Mouse (Mus musculus) bone marrow, adult 2 months (tissue): ENCODE results near the gene Tas1r3.

Experiments
- CTCF ChIP-seq: fragments of 200-500 bp; IDR thresholded peaks from 2 replicates; pipeline ENCODE4 v1.5.1; 2011; ENCODE audit warnings: low read length, control low read depth; ENCODE audit not compliant: control insufficient read depth, insufficient read depth
- POLR2A ChIP-seq: fragments of 200-500 bp; IDR thresholded peaks from 2 replicates; pipeline ENCODE4 v1.6.1; 2011; ENCODE audit warnings: low read depth, mild to moderate bottlenecking, control low read depth, low read length, borderline replicate concordance; ENCODE audit not compliant: control insufficient read depth

GRCm38 (mm10) chr4:155898318-155898717 lies 35.2 kb upstream of the Tas1r3 start:
- TF ChIP-seq POLR2A = no peak
- no peak for TF ChIP-seq CTCF
